Mouse (Mus musculus) lung, postnatal 4 days (tissue): ENCODE measurements around the gene Mms22l.
"Not testable (repeated sequence)": the region's sequence is repeated elsewhere in the genome, so short reads cannot be mapped to it uniquely, and the experiment has no call there.

Source experiments
- DNase-seq, 2 experiments: peaks; one replicate each; pipeline ENCODE4 v3.0.0; 2021

Mms22l gene

GRCm38 (mm10) chr4:24621422-24622187 lies 125.4 kb downstream of the Mms22l start:
- no peak for DNase-seq

- DNase-seq: no peak
Observed at GRCm38 (mm10) chr4:24625951-24626584, 129.8 kb downstream of the Mms22l start.

DNA sequence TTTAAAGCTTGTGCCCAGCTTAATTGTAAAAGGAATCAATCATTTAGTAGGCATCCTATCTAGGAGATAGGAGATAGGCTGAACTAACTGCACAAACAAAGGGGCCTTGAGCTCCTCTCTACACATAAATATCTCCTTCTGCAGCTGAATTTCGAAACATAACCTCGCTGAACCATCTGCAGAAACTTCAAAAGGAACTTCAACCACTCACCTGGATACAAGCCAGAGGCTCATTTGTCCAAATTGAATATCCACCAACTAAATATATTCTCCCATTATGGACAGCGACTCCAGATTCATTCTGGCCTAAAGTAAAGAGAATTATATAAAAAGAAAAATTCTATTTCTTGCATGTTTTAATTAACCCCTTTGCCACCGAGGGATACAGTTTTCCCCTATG lies 130.4 kb downstream of the Mms22l start:
- DNase-seq: no peak

DNA sequence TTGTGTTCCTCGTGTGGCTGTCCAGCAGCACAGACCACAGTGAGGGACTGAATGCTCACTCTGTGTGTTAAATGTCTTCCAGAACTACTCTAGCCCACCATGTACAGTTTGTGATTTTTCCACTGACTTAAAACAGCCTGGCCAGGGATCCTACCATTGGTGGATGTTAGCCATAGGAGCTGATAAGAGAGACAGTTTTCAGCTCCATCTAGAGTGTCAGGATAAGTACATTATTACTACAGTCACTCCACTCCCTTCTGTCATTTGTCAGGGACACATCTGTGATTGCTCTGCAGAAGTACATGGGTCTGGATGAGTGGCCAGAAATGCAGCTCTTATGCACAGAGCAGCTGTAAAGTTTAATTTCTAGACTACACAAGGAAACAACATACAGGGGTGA lies 131.6 kb downstream of the Mms22l start:
- DNase-seq: no peak

- no peak for DNase-seq
Observed at GRCm38 (mm10) chr4:24630430-24630829, 134.2 kb downstream of the Mms22l start.

GRCm38 (mm10) chr4:24631177-24631911 lies 135.1 kb downstream of the Mms22l start:
- DNase-seq: no peak

DNA sequence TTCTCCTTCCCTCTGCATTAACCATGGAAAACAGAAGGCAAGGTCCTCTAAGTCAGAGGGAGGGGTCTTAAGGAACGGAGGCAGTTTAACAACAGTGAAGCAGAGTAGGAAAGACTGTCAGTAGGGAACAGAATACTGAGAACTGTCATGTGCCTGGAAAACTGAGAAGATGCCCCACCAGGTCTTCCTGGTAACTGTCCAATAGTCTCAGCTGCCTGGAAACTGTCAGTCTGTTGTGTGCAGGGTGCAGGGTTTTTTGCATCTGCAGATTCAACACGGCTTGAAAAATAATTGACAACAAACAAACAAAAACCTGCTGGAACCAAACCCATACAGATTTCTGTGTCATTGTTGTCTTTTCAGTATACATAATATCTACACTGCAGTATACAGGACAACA lies 146.1 kb downstream of the Mms22l start:
- DNase-seq: no peak

- not testable (repeated sequence) for DNase-seq
Observed at GRCm38 (mm10) chr4:24644735-24645134, 148.5 kb downstream of the Mms22l start.
